Mouse (Mus musculus): ENCODE measurements around the gene Hps5.
A peak's percentile ranks its signal among the peaks of the same experiment; 100 is the strongest.
"Not testable (repeated sequence)": the region's sequence is repeated elsewhere in the genome, so short reads cannot be mapped to it uniquely, and the experiment has no call there.

The Hps5 gene

GRCm38 (mm10) chr7:46827803-46828184, 31.9 kb upstream of the Hps5 start:
- DNase-seq (ENCODE audit: extremely low spot score): no peak

DNA sequence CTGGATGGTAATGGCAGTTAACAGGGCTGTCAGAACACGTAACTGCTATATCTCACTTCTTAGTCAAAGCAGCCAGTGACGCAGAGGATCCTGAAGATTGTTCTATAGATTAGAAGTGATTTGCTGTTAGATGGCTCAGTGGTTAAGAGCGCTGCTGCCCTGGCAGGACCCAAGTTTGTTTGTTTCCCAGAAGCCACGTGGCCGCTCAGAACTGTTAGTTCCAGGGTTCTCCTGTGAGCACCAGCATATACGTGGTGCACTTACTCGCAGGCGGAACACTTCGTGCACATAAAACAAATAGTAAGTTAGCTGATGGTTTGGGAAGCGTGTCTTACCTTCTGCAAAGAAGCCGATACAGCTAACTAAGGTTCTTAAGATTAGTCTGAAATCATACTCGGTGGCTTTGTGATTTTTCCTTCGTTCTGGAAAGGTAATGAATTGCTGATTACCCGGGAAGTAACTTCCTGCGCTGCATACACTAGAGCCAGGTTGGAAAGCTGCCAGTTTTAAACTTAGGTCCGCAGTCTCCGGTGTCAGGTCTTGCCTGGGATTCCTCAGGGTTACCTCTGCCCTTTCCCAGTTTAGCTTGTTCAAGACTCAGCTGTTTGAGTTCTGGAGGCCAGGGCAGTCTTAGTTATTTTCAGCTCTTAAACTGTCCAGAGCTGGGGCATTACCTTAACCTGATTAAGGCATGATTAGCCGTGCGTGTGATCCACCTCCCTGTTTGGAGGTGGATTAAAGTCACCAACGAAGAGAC, 31.4 kb upstream of the Hps5 start:
- no peak for DNase-seq (ENCODE audit: extremely low spot score)

DNA sequence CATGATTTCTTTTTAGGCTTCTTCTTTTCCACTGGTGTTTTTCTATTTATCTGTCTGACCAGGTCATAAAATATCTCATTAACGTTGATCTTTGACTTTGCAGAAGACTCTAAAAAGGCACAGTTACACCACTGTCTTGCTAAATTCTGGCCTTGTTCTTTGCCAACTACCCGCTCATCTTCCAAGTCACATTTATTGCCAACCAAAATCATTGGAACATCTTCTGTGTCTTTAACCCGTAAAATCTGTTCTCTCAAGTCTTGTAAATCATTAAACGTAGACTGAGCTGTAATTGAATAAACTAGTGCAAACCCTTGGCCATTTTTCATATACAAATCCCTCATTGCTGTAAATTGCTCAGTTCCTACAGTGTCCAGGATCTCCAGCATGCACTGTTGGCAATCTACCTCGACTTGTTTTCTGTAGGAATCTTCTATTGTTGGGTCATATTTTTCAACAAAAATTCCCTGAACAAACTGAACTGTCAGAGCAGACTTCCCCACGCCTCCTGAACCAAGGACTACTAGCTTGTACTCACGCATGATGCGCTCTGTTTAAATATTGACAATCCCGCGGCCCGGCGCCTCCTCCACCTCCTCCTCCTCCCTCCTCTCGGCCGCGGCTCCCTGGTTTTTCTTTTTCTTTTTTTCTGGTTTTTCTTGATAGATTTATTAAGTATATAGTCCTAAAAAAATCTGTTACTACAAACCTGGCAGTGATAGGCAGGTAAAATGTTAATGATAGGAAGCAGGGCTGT, 25.2 kb upstream of the Hps5 start:
- DNase-seq (ENCODE audit: extremely low spot score): not testable (repeated sequence)

DNA sequence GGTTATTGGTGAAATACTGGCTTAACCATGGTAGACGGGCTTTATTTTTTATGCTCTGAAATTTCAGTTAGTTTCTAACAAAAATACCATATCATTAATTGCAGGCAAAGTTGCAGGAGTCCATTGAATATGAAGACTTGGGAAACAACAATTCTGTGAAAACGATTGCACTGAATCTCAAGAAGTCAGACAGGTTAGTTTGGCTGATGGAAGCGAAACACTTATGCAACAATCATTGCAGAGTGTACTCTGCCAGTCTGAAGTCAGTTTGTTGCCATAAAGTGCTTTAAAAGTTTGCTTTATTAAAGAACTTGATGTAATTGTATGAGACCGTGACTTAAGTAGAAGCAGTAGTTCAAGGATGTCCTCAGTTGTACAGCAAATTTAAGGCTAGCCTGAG, 18.1 kb upstream of the Hps5 start:
- no peak for DNase-seq (ENCODE audit: extremely low spot score)

DNA sequence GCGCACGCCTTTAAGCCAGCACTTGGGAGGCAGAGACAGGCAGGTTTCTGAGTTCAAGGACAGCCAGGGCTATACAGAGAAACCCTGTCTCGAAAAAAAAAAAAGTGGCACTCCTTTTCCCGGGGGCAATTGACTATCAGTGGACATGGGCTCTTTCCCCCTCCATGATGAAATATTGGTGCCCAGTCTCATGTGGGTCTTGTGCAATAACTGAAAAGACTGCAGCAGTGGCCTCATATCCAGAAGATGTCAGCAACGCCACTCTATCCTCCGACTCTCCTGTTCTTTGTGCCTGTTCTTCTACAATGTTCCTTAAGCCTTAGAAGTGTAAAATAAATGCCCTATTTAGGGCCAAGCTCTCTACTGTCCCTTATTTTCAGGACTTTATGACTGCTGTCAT, 14.5 kb upstream of the Hps5 start:
- no peak for DNase-seq (ENCODE audit: extremely low spot score)

DNA sequence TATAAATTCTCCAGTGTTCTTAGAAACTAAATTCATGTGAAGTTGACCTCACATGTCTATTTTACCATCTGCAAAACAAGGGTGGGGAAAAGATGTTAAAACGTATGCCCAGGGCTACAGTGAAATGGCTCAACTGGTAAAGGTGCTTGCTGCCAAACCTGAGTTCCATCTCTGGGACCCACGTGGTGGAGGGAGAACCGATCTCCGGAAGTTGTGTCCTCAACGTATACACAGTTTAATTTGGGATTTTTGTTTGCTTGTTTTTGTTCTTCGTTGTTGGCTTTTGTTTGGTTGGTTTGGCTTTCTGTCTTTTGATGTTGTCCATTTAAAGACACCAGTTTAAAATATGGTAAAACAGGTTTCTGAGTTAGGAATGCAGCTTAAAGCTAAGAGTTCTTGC, 915 bp upstream of the Hps5 start:
- no peak for DNase-seq (ENCODE audit: extremely low spot score)

DNA sequence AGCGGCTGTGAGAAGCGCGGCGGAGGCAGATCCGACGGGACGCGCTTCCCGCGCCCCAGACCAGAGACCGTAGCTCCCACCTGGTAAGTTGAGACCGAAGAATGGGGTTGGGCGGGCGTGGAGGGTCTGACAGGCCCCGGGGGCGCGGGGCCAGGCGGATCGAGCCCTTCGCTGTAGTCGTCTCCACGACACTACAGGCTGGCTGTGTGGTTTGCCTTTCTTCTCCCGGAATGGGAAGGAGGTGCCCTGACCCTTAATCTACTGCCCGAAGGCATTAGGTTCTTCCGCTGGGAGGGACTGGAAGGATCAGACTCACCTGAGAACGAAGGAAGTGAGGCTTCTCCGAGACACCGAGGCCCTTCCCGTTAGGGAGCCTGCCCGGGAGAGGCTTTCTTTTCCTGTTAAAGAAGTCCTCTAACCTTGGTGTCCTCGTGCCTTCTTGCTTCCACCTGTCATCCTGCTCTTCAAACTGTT, 379 bp upstream of the Hps5 start:
- no peak for DNase-seq (ENCODE audit: extremely low spot score)

- DNase-seq (ENCODE audit: extremely low spot score): no peak
These were observed 2.0 kb downstream of the Hps5 start for GRCm38 (mm10) chr7:46793871-46794270.

GRCm38 (mm10) chr7:46789177-46789849, 6.6 kb downstream of the Hps5 start:
- no peak for DNase-seq (ENCODE audit: extremely low spot score)

DNA sequence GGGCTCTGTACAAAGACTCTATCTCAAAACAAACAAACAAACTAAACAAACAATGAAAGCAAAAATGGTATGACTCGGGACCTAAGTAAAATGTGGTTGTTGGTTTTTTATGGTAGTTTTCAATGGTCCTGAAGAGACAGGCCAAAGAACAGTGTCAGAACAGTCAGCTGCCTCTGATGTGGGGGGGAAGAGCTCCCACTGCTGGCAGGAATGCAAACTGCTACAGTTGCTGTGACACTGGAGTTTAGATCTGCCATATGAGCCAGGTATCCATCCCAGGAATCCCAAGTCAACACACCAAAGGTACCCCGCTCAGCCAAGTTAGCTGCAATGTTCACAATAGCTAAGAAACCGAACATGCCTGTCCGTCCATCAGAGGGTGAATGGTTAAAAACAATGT, 25.2 kb downstream of the Hps5 start:
- DNase-seq (ENCODE audit: extremely low spot score): peak; percentile 65

- no peak for DNase-seq (ENCODE audit: extremely low spot score)
These were observed 27.4 kb downstream of the Hps5 start for GRCm38 (mm10) chr7:46768451-46768850.

GRCm38 (mm10) chr7:46767371-46767770, 28.5 kb downstream of the Hps5 start:
- no peak for DNase-seq (ENCODE audit: extremely low spot score)

- no peak for DNase-seq (ENCODE audit: extremely low spot score)
These were observed 31.2 kb downstream of the Hps5 start for GRCm38 (mm10) chr7:46764672-46765071.

GRCm38 (mm10) chr7:46762601-46763000, 33.3 kb downstream of the Hps5 start:
- DNase-seq (ENCODE audit: extremely low spot score): no peak

DNA sequence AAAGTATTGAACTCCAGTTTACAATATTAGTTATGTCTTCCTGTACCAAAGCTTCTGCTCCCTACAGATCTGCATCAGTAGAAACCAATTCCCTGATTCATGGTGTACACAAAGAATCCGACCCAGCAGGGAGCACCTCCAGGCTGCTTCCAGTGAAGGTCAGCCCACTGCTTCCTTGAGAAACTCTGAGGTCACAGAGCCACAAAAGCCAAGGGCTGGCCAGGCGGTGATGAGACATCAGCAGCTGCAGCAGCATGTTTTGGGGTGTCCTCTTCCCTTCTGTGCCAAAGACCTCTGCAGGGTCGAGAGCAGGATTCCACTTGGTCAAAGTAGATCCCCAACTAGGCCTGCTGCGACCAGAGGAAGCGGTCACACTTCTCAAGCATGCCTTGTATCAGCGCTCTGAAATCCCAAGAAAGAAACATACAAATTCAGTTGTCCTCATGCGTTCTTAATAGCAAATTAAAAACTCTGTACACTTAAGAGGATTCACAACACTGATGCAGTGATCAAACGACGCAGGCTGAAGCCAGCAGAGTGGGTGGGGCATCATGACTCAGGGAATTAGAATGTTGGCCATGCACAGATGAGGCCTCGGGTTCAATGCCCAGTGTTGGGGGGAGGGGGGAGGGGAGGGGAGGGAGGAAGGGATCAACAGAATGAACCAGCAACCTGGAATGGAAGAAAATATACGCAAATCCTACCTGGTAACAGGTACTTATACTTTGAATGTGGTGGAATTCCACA, 34.6 kb downstream of the Hps5 start:
- DNase-seq (ENCODE audit: extremely low spot score): no peak

DNA sequence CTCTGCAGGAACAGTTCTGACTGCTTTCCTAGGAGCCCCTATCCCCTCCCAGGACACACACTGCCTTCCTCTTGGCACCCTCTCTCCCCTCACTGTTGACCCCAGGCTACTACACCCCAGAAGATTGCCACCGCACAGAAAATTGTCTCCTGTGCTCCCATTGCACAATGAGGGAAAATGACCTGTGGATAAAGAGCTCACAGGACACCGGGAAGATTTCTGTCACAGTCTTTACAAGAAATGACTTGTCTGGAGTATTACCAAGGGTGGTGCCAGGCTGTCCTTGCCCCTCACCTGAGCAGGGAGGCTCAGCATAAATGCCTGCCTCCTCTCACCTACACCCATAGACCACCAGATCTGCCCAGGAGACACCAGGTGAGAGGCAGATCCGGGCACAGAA, 44.4 kb downstream of the Hps5 start, which contains the start of gene Saa2:
Gene Saa2 (plus strand): TSS at position 301 of the 400 bp plus-strand sequence.
- DNase-seq (ENCODE audit: extremely low spot score): no peak

- no peak for DNase-seq (ENCODE audit: extremely low spot score)
These were observed 47.4 kb downstream of the Hps5 start for GRCm38 (mm10) chr7:46748459-46748858.

- no peak for DNase-seq (ENCODE audit: extremely low spot score)
These were observed 49.5 kb downstream of the Hps5 start for GRCm38 (mm10) chr7:46746381-46746780.

DNA sequence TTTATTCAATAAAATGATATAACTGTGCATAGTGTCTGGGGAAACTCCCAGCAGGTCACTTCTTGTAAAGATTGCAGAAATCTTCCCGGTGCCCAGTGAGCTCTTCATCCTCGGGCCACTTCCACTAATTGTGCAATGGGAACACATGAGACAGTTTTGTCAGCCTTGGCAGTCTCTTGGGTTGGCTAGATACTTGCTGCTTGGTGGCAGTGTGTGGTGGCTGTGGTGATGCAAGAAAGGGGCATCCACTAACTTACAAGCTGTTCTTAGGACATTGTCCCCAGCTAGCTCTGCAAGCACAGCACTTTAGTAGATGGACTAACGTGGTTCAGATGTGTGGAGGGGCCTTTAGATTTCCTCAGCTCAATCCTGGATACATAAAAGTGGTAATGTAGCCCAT, 50.0 kb downstream of the Hps5 start:
- DNase-seq (ENCODE audit: extremely low spot score): no peak

GRCm38 (mm10) chr7:46742880-46743279, 53.0 kb downstream of the Hps5 start, which contains the start of gene Saa1:
Gene Saa1 (minus strand): TSS chr7:46742980.
- not testable (repeated sequence) for DNase-seq (ENCODE audit: extremely low spot score)

GRCm38 (mm10) chr7:46740041-46740440, 55.8 kb downstream of the Hps5 start:
- not testable (repeated sequence) for DNase-seq (ENCODE audit: extremely low spot score)

All from embryo, embryonic 9.5 days (tissue).